Mouse (Mus musculus) CH12.LX (cell line): ENCODE results near the gene Vmn1r14.

Source experiments
- CTCF ChIP-seq, 2 experiments: IDR thresholded peaks in 1 of 2; conservative IDR thresholded peaks in 1 of 2; 2 replicates each; pipeline ENCODE4 v1.5.1; 2011 to 2012; ENCODE audit warnings: low read depth in 2 of 2, low read length in 2 of 2, improper control_type of control experiment in 1 of 2, inconsistent platforms in 1 of 2, mild to moderate bottlenecking in 1 of 2, moderate library complexity in 1 of 2
- E2F4 ChIP-seq: IDR thresholded peaks from 2 replicates; pipeline ENCODE4 v1.6.1; 2011; ENCODE audit warnings: low read depth, low read length, improper control_type of control experiment; ENCODE audit not compliant: insufficient replicate concordance
- EP300 ChIP-seq: IDR thresholded peaks from 2 replicates; pipeline ENCODE4 v1.6.1; 2011; ENCODE audit warnings: low read length, improper control_type of control experiment
- IRF4 ChIP-seq: IDR thresholded peaks from 2 replicates; pipeline ENCODE4 v1.6.1; 2014; ENCODE audit warnings: low read depth, mild to moderate bottlenecking, inconsistent platforms, low read length, improper control_type of control experiment
- USF2 ChIP-seq: conservative IDR thresholded peaks from 2 replicates; pipeline ENCODE4 v1.6.1; 2011; ENCODE audit warnings: low read depth, low read length, improper control_type of control experiment
- ZKSCAN1 ChIP-seq: IDR thresholded peaks from 2 replicates; pipeline ENCODE4 v1.6.1; 2012; ENCODE audit warnings: low read depth, inconsistent platforms, low read length, improper control_type of control experiment, borderline replicate concordance

- TF ChIP-seq EP300 (no peak), ZKSCAN1 (no peak), E2F4 (no peak), CTCF (conservative IDR thresholded peaks at IDR 0.05 in 1 of 2, IDR thresholded peaks at IDR 0.05 in 1 of 2; ENCODE audit: low read depth in 2 of 2, low read length in 2 of 2) (no peak), USF2 (no peak), IRF4 (no peak)
Observed at GRCm38 (mm10) chr6:57271881-57272280, 40.4 kb downstream of the Vmn1r14 start.
